Mouse (Mus musculus) activated CD4-positive, CD25-positive, alpha-beta regulatory T cell, adult 4 months (primary cell): ENCODE data around the gene Zfp282. TPM values are rescaled to one million over a fixed set of nuclear protein-coding genes. Genes with fewer than 3 reads are reported as not detected.
"Not testable (repeated sequence)": the region's sequence is repeated elsewhere in the genome, so short reads cannot be mapped to it uniquely, and the experiment has no call there.

Source experiments
- ATAC-seq: one replicate; pipeline ENCODE4 v1.8.0; 2017
- polyA plus RNA-seq, 2 experiments: library from polyadenylated mRNA; unstranded; fragments of 100-300 nt; shearing (Covaris generic); gene quantifications; one replicate each; pipeline ENCODE4 v1.2.1; 2017

Zfp282 gene
- 1 to 10 TPM; 2.8 TPM for polyA plus RNA-seq

DNA sequence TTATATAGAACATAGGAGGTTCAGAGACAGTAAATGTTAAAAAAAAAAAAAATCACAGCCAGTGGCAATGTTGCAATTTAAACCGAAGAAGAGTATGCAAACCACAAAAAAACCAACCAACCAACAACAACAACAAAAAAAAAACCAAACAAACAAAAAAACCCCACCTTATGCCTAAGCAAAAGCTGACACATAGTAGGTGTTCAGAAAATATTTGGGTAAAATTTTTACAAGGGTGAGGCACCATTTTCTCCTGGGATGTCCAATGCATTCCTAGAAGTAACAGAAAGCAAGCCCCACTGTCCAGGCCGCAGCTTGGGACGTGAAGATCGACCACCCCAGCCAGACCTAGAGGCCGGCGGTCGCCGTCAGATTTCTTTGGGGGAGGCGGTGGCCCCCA is at the start of gene Zfp282:
Zfp282 (plus strand) TSS at position 147 of the 400 bp plus-strand sequence.
- ATAC-seq, result no peak

DNA sequence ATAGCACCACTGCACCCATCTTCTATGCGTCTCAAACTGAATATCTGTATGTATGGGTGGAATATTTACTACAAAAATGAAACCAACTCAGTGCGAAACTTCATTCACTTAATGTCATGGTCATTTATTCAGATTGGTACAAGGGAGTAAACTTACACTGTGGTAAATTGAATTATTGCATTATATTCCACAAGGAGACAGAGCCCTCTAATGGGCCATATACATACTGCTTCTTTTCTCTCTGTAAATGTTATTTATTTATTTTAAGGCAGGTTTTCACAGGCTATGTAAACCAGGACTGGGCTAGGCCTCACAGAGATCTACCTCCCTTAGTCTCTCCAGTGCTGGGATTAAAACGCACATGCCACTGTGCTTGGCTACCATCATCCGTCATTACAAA is 49.5 kb upstream of the Zfp282 start:
- no peak for ATAC-seq

DNA sequence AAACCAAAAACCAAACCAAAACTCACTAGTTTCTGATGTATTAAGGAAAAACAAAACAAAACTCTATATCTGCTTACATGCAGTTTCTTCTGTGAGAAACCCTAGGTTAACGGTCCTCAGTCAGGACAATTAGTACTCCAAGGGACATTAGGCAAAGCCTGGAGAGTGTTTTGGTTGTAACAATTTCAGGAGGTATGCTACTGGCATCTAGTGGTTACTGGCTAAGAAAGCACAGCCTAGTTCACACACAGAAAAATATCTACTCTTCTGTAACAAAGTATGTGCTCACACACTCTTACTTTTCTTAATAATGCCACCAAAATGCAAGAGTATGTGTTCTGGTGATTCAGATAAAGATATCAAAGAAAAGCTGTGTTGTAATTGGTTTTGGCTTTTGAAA is 48.1 kb upstream of the Zfp282 start:
- no peak for ATAC-seq

DNA sequence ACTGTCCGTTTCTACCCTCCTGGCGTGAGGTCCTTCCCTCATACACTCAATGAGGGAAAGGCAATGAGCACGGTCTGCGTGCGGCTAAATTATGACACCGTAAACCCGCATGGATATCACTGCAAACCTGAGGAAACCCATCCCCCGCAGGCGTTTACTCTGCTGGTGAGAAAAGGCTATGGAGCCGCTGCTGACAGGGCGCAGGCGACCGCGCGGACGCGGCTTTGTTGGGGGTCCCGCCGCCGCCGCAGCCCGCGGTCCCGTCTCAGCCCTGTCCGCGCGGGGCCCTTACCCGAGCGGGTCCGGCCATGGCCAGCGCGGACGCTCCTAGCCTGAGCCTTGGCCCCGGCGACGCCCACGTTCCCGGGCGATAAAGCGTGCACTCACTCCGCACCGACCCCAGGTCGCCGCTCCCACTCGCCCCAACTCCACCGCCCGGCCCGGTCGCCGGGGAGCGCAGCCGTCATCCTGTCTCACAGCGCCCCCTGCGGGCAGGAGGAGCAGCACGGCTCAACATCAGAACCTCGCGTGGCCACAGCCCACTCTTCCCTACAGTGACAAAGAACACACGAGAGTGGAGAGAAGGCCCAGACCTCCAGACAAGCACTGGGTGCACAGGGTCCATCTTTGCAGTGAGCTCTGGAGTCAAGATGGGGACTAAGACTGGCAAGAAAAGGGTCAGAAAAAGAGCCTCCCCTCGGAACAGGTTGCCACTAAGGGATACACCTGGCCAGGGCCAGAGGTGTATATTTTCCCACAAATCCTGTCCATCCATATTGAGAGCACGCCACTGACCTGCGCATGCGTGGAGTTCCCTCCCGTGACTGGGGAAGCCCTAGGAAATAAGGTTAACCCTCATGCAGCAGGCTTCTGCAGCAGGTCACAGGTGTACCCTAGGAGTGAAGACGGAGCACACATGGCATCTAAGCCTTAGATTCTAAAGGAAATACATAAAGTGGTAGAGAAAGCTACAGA is 46.6 kb upstream of the Zfp282 start, which contains the start of gene Zfp786:
Zfp786 (minus strand) TSS at position 764 of the 975 bp plus-strand sequence.
- peak; percentile 88 for ATAC-seq

DNA sequence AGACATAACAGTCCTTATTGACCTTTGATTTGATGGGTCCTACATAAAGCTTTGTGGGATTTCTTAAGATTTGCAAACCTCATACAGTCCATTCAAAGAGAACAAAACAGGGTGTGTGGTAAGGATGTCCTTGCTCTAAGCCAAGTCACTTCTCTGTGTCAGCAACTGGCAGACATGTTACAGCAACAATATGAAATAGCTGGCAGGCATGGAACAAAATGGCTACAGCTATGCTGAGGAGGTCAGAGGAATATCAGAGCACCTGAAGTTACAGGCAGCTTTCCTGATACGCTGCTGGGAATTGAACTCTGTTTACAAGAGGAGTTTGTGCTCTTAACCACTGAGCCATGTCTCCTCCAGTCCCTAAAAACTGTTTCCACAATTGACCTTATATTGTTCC is 44.8 kb upstream of the Zfp282 start:
- no peak for ATAC-seq

DNA sequence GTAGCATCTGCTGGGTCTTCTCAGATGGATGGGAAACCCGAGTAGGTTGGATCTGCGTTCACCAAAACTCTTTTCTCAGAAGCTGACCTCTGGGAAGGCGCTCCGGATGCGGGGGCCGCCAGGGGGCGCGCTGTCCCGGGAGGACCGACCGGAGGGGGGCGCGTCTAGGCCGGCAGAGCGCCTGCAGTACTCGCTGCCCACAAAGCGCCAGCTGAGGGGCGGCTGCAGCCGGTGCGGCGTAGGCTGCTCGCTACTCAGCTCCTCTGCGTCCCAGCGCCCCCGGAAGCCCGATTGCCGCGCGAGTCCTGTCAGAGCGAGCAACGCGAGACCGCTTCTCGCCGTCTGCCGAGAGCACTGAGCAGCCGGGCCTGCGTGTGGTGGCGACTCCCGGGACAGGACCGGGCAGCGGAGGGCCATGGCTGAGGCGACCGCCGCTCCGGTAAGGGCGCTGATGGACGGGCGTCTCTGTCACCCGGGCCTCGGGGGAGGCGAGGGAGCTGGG is 41.5 kb upstream of the Zfp282 start, which contains the start of gene Zfp398:
Zfp398 (plus strand) TSS at position 180 of the 502 bp plus-strand sequence.
- ATAC-seq, result peak; percentile 94

DNA sequence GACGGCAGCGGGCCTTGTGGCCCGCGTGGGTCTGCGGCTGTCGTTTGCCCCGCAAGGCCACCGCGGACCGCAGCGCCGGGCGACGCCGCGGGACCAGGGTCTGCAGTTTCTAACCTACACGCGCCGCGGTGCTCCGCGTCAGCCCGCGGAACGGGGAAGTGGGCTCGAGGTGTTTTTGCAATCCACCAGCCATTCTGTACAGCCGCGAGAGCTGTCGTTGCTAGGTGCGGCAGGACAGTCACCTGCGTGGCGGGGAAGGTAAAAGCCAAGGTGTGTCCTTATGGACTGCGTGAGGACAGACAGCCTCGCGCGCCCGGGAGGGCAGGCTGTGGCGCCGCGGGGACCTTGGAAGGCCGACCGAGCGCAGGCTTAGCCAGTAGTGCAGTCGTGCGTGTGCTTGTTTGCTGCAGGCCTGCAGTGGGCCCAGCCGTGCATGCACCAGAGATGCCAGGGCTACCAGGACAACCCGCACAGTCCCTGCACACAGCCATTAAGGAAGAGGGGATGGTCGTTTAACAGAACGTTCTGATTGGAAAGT is 41.0 kb upstream of the Zfp282 start:
- ATAC-seq, result peak; percentile 39

DNA sequence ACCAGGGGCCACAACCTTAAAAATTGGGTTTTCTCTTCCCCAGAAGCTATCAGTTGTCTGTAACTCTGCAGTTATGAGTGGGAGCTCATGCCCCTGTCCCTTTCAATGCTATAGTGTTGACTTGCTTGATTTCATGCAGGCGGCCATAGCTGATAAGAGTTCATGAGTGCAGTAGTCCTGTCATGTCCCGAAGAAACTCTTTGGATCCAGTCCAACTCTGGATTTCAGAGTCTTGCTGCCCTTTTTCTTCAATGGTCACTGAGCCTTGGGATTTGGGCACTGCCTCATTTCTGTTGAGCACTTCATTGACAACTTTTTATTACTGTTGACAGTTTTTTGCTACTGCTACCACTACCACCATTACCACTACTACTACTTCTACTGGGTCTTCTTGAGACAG is 39.4 kb upstream of the Zfp282 start:
- no peak for ATAC-seq

DNA sequence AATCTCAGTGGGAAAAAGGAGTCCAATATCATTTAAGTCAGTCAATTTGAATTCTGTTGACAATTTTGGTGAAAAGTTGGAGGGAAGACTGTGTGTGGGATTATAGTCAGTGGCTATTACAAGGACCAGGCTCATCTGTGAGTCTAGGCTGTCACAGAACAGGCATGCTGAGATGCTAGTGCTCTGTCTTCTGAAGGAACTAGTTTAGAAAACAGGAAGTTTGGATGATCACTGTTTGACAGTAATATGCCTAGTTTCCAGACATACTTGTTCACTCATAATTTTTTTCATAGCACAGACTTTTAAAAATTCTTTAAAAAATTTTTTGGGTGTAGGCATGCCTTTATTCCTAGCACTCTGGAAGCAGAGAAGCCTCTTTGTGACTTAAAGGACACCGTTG is 35.9 kb upstream of the Zfp282 start:
- ATAC-seq, result no peak

DNA sequence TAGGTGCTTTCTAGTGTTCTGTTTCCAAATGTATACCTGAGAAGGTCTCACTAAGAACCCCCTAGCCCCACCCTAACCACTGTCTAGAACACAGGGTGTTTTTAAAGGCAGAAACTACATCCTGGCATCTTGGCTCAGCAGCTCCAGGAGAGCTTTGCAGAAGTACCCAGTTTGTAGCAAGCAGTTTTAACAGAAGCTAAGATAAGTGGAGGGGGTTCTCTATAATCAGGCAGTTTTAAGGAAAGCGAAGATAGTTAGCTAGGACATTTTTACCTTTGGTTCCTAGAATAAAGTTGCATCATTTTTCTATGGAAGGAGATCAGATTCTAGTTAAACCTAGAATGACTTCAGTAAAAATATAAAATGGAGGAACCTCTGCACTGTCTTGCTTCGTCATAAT is 35.2 kb upstream of the Zfp282 start:
- no peak for ATAC-seq

DNA sequence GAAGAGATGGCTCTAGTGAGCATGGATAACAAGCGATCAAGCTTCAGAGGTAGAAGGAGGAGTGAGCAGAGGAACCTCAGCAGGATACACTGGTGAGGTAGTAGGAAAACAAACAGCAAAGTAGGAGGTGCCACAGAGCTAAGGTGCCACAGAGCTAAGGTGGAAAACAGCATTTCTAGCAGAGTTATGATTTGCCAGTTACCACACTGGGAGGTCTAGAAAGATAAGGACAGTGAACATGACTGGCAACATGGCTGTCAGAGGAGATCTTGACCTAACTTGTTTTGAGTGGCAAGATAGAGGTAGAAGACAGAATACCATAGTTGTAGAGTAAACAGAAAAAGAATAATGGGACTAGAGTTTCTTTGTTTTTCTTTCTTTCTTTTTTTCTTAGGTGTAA is 34.7 kb upstream of the Zfp282 start:
- no peak for ATAC-seq

DNA sequence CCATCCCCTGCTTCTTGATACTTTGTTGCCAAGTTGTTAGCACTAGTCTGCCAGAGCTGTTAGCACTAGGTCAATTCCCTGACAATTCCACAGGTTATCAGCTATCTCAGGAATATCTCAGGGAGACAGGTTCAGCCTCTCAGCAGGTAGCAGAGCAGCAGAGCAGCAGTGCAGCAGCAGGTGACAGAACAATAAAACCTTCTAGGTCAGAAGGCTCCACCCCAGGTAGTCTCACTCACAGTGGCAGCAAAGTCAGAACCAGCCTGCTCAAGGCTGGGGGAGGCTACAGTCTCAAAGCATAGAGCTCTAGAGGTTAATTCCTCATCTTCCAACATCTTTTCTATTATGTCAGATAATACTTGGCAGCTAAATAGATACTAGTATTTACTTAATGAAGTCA is 31.2 kb upstream of the Zfp282 start:
- no peak for ATAC-seq

DNA sequence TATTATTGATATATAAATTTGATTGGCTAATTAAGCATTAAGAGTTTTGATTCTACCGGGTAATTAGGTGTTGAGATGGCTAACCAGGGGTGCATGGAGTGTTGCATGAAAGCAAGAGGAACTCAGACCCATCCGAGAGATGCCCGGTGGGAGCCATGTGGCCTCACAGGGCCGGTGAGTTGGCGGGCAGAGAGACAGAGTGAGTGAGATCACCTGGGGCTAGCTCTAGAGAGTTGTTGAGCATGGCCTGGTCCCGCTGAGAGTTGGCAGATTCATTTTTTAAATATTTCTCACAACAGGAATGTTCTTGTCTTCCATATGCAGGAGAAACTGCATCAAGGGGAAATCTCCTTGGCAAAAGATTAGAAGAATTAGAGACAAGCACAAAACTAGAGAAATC is 19.8 kb upstream of the Zfp282 start:
- no peak for ATAC-seq

DNA sequence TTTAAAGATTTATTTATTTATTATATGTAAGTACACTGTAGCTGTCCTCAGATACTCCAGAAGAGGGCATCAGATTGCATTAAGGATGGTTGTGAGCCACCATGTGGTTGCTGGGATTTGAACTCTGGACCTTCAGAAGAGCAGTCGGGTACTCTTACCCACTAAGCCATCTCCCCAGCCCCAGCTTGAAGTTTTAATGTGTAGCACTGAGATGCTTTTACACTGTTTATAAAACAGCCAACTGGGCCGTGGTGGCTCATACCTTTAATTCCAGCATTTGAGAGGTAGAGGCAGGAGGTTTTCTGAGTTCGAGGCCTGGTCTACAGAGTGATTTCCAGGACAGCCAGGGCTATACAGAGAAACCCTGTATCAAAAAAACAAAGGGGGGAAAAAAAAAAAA is 19.3 kb upstream of the Zfp282 start:
- not testable (repeated sequence) for ATAC-seq

DNA sequence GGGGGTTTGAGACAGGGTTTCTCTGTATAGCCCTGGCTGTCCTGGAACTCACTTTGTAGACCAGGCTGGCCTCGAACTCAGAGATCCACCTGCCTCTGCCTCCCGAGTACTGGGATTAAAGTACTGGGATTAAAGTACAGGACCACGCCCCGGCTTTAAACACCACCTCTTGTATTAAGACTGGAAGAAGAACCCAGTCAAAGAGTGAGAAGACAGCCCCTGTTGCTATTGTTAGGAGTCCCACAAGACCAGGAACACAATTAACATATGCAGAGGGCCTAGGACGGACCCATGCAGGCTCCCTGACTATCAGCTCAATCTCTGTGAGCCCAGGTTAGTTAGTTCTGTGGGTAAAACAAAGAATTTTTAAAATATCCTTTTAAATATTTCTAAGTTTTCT is 4.7 kb upstream of the Zfp282 start:
- no peak for ATAC-seq

DNA sequence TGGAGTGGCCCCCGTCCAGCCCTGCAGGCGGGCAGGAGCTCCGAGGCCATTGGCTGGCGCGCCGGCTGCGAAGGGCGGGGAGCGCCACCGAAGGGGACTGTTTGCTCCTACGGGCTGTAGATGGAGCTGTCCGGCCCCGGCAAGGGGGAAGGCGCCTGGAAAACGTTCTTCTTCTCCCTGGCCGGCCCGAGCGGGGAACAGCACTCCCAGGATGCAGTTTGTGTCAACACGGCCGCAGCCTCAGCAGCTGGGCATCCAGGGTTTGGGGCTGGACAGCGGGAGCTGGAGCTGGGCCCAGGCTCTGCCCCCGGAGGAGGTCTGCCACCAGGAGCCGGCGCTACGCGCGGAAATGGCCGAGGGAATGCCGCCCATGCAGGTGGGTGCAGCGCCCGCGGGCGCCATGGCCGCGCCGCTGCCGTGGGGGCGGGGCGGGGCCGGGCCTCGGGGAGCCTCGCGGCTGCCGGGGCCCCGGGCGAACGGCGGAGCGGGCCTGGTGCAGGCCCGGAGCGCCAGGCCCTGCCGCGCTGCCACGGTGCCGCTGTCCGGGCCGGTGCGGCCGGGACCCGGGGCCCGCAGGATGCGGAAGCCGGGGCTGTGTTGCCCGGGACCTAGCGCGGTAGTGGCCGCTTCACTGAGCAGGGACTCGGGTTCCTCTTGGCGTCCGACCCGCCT is 593 bp downstream of the Zfp282 start:
- ATAC-seq, result peak; percentile 75

DNA sequence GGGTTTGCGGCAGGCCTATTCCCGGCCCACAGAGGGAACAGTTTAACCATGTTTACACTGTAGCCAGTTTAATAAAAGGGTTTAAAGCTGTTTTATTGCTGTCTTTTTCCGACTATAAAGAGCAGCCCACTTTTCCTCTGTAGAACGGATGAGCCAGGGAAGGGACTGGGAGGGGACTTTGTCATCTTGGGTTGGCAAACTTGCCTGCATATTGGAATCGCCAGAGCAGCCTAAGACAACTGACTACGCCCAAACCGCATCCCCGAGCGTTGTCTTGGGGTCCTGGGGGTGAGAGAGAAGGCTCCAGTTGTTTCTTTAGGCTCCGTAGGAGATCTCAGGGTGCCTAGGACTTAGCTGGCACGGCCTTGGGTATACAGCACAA is 1.1 kb downstream of the Zfp282 start:
- ATAC-seq, result peak; percentile 13

DNA sequence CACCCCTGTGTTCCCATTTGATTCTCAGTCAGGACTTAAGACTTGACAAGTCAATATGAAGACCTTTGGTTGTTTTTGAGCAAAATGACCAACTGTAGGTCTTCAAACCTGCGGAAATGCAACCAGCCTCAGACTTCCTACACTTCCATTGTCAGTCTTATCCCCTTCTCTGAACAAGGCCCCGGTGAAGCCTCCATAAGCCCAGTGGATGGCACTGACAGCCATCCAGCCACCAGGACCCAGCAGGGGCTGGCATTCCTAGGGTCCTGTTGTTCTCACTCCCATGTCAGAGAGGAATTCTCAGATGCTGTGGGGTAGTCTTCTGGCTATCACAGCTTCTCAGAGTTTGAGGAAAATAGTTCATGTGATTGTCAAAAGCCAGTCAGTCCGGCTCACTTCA is 1.6 kb downstream of the Zfp282 start:
- ATAC-seq, result no peak

DNA sequence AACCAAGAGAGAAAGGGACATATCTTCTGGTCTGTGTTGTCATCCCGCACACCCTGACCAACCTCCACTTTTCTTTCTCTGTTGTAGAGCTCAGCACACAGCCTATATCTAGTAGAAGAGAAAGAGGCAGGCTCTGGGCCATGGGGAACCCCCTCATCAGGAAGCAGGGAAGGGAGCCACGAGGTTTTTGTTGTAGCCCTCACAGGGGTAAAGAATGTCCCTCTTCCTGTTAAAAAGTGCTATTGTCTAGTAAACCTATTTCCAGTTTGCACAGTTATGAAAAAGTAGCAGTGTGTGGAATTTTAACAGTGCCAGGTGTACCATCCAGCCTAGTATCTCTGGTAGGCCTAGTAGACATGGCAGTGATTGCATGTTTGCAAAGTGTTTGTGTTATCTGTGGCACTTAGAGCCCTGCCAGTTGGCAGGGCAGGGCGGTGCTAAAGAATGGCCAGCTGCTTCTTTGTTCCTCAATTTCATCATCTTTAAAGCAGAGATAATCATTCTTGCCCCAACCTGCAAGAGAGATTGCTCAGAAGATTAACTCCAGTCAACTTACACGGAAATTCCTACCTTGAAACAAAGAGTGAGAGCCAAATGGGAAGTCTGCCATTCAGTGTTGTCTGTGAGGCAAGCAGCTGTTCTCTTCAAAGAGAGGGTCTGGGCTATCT is 2.2 kb downstream of the Zfp282 start:
- ATAC-seq, result no peak

DNA sequence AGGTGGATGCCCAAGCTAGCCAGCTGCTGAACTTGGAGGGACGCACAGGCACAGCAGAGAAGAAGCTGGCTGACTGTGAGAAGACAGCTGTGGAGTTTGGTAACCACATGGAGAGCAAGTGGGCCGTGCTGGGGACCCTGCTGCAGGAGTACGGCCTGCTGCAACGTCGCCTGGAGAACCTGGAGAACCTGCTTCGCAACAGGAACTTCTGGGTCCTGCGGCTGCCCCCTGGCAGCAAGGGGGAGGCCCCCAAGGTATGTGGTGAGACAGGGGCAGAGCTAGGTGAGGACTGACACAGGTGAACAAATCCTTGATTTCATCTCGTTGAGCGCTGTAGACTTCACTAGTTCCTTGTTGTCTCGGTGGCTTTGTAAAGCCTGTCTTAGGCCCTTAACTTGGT is 3.2 kb downstream of the Zfp282 start:
- no peak for ATAC-seq

DNA sequence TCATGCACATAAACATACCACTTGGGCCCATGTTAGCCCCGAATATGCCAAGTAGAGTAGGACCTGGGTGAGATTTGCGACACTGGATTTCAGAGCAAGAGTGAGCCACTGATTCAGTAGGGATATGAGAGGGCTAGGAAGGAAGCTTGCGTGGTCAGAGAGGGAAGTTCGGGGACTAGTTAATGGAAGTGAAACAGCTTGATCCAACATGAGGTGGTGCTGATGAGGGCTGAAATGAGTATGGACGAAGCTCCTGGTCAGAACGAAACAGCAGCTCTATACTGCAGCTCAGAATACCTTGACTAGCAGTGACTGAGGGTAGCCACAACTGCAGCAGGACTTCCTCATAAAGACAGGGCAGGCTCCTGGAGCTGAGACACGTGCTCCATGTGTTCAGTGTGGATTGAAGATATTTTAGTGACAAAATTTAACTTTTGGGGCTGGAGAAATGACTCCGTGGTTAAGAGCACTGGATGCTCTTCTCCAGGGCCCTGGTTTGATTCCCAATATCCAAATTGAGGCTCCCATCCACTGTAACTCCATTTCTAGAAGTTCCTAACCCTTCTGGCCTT is 11.9 kb downstream of the Zfp282 start:
- ATAC-seq, result no peak

DNA sequence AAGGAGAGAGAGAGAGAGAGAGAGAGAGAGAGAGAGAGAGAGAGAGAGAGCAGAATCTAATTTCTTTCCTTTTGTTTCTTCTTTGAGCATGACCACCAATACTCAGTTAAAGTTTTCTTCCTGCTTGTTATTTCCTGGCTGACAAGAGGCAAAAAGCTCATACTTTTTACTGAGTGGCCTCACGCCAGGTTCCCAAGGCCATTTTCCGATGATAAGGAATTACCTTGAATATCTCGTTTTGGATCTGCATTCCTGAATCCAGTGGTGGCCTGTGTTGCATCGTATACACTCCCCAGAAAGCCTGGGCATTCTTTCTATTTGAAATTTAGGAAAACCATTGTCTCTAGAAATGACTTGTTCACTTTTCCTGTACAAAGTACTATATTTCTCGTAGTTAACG is 22.4 kb downstream of the Zfp282 start:
- no peak for ATAC-seq
